Mouse (Mus musculus) telencephalon, adult 2 months (tissue): ENCODE data around the gene Tnni2.

Experiments
- DNase-seq: peaks from one replicate; pipeline ENCODE4 v3.0.0-alpha.2; 2011; ENCODE audit warnings: low read depth, low spot score

Tnni2 gene

GRCm38 (mm10) chr7:142481568-142482255 is 40.1 kb downstream of the Tnni2 start:
- DNase-seq: no peak

DNA sequence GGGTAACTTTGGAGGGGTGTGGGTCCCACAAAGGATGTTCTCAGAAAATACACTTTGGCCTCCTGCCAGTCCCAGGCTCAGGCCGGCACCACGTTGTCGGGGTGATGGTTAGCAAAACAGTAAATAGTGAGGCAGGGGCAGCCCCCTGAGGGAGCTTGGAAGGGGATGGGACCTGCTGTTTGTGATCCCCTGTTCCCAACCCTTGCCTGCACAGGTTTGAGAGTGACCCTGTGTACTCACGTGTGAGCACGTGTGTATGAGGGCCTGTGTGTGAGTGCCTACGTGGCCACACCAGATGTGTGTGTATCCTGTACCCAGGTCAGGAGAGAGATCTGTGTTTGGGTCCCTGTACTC is 40.6 kb downstream of the Tnni2 start:
- DNase-seq: no peak

DNA sequence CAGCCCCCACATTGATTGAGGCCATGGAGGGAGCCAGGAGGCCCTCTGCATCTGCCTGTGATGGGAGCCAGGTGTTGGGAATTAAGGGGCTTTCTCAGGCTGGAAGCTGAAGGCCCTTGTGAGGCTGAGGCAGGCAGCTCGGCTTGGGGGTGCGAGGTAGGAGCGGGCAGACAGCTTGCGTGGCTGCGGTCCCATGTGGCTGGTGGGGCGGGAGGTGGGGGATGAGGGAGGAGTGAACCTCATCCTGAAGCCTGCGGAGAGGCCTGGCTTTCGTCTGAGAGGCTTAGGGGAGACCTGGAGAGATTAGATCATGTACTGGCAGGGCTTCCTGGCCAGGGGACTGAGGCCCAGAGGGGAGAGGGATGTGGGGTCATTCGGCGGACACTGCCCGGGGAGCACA is 41.5 kb downstream of the Tnni2 start:
- DNase-seq: no peak

GRCm38 (mm10) chr7:142484780-142485179 is 43.2 kb downstream of the Tnni2 start:
- DNase-seq: no peak

- DNase-seq: no peak
Measured at GRCm38 (mm10) chr7:142486751-142487162, 45.1 kb downstream of the Tnni2 start.

DNA sequence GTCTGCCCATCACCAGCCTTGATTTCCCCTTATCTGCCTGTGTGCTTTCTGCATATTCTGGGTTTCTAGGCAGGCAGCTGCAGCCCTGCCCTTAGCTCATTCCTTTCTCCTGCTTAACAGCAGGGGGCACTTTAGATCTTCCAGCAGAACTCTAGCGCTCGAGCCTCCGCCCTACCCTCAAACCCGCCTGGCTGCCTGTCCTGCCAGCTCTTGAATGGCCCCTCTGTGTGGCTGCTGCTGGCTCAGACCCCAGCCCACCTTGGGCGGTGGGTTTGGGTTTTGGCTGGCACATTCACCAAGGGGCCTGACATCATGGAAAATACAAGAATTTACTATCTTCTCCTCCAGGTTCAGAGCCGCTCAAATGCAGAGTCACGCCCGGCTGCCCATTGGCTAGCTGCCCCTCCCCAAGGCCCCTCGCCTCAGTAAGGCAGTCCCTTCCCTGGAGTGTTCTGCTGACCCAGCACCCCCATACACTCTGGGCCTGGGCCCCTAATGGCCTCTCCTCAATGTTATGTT is 45.8 kb downstream of the Tnni2 start:
- no peak for DNase-seq

GRCm38 (mm10) chr7:142488053-142488452 is 46.4 kb downstream of the Tnni2 start:
- DNase-seq: no peak

GRCm38 (mm10) chr7:142493535-142493934 is 51.9 kb downstream of the Tnni2 start:
- no peak for DNase-seq
